Mouse (Mus musculus): ENCODE data around the gene Bsg. TPM values are rescaled to one million over a fixed set of nuclear protein-coding genes. Genes with fewer than 3 reads are reported as not detected.

Bsg gene
- polyA plus RNA-seq, 1 experiment from 2014 or later = 576 TPM

GRCm38 (mm10) chr10:79717640-79718357, 13.5 kb downstream of the Bsg start:
- no peak for ATAC-seq (ENCODE audit: low FRiP score)
- Histone ChIP-seq H3K27me3 (ENCODE audit: control insufficient read depth, insufficient read depth, low read length) (peaks cover 41% of the 10 kb centered on the region), H3K27ac (ENCODE audit: low read depth, low read length) (no peak overlapping the region), H3K4me1 (ENCODE audit: control insufficient read depth, insufficient read depth, low read length) (peaks cover 13% of the 10 kb centered on the region), H3K9me3 (ENCODE audit: control insufficient read depth, low read length) (no peaks in the 10 kb centered on the region), H3K4me2 (peak overlapping the region; percentile 92), H3K36me3 (ENCODE audit: control insufficient read depth, insufficient read depth, low read length) (no peaks in the 10 kb centered on the region), H3K4me3 (ENCODE audit: low read depth, low read length) (peak overlapping the region; percentile 60), H3K9ac (ENCODE audit: low read length) (no peak overlapping the region)
- WGBS = 5% methylated on average over 43 of the region's 43 CpGs
- DNase-seq (ENCODE audit: low spot score, missing footprints) = peak; percentile 94

- no peak overlapping the region for H3K4me2 ChIP-seq
- peaks cover 13% of the 10 kb centered on the region for H3K4me1 ChIP-seq (ENCODE audit: control insufficient read depth, insufficient read depth, low read length)
- no peak overlapping the region for H3K4me3 ChIP-seq (ENCODE audit: low read depth, low read length)
- whole genome bisulfite sequencing = 70% methylated on average over 5 of the region's 5 CpGs
- DNase-seq (ENCODE audit: low spot score, missing footprints) (no peak), ATAC-seq (ENCODE audit: low FRiP score) (no peak)
- H3K36me3 ChIP-seq (ENCODE audit: control insufficient read depth, insufficient read depth, low read length) = no peaks in the 10 kb centered on the region
- H3K27me3 ChIP-seq (ENCODE audit: control insufficient read depth, insufficient read depth, low read length) = peaks cover 30% of the 10 kb centered on the region
- H3K9ac ChIP-seq (ENCODE audit: low read length) = no peak overlapping the region
- H3K27ac ChIP-seq (ENCODE audit: low read depth, low read length) = no peak overlapping the region
- no peaks in the 10 kb centered on the region for H3K9me3 ChIP-seq (ENCODE audit: control insufficient read depth, low read length)
Measured at GRCm38 (mm10) chr10:79721089-79721488, 16.8 kb downstream of the Bsg start.

DNA sequence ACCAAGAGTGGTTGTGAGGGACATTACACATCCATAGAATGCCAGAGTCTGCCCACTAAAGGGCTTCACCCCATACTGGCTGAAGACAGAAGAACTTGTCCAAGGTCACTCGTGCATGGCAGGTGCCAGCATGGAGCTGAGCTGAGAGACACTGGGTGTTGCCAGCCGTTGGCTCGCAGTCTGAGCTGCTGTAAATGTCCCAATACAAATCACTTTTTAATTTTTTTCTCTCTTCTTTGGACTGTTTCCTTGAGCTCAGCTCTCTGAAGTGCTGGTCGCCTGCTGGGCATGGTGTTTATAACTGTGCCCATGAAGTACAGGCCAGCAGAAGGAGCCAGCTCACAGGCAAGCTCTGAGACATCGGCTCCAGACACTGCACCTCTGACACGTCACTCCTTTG, 18.8 kb downstream of the Bsg start:
- Histone ChIP-seq H3K36me3 (ENCODE audit: control insufficient read depth, insufficient read depth, low read length) (no peaks in the 10 kb centered on the region), H3K4me3 (ENCODE audit: low read depth, low read length) (no peak overlapping the region), H3K9ac (ENCODE audit: low read length) (no peak overlapping the region), H3K27me3 (ENCODE audit: control insufficient read depth, insufficient read depth, low read length) (peaks cover 10% of the 10 kb centered on the region), H3K27ac (ENCODE audit: low read depth, low read length) (no peak overlapping the region), H3K9me3 (ENCODE audit: control insufficient read depth, low read length) (no peaks in the 10 kb centered on the region), H3K4me1 (ENCODE audit: control insufficient read depth, insufficient read depth, low read length) (no peaks in the 10 kb centered on the region), H3K4me2 (no peak overlapping the region)
- 69% methylated on average over 6 of the region's 6 CpGs for WGBS
- no peak for ATAC-seq (ENCODE audit: low FRiP score)
- no peak for DNase-seq (ENCODE audit: low spot score, missing footprints)

DNA sequence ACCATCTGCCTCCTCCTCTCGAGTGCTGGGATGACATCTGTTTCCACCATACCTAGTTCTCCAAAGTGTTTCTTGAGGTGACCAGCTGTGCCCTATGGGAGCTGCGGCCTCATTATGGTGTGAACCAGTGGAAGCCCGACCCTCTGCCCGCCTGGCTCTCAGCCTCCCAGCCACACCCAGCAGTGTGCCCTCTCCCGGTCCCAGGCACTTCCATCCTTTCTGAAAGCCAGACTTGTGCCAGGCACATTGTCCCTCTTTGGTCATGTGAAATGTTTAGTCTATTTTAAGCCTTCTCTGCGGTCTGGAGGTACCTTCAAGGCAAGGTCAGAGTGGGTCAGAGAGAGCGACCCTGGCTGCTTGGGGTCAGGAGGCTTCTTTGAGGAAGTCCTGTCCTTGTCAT, 19.4 kb downstream of the Bsg start:
- no peaks in the 10 kb centered on the region for H3K36me3 ChIP-seq (ENCODE audit: control insufficient read depth, insufficient read depth, low read length)
- no peak for DNase-seq (ENCODE audit: low spot score, missing footprints)
- H3K27ac ChIP-seq (ENCODE audit: low read depth, low read length) = no peak overlapping the region
- 92% methylated on average over 7 of the region's 7 CpGs for WGBS
- H3K4me3 ChIP-seq (ENCODE audit: low read depth, low read length) = no peak overlapping the region
- H3K9me3 ChIP-seq (ENCODE audit: control insufficient read depth, low read length) = no peaks in the 10 kb centered on the region
- no peak overlapping the region for H3K4me2 ChIP-seq
- ATAC-seq (ENCODE audit: low FRiP score) = no peak
- no peaks in the 10 kb centered on the region for H3K4me1 ChIP-seq (ENCODE audit: control insufficient read depth, insufficient read depth, low read length)
- H3K27me3 ChIP-seq (ENCODE audit: control insufficient read depth, insufficient read depth, low read length) = peaks cover 4% of the 10 kb centered on the region; the same call in 1 of the 2 replicates
- no peak overlapping the region for H3K9ac ChIP-seq (ENCODE audit: low read length)

DNA sequence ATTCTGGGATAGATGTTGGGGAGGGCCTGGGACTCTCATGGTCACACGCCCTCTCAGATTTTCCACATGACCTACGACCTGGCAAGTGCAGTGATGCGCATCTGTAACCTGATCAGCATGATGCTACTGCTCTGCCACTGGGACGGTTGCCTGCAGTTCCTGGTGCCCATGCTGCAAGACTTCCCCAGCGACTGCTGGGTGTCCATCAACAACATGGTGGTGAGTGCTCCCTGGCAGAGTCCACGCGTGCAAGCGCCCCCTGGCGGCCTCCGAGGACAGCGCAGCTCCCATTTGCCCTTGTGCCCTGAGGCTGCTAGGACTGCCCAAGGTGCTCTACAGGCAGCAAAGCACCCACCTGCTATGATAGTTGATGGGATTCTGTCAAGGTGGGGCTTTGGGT, 21.8 kb downstream of the Bsg start:
- Histone ChIP-seq H3K9ac (ENCODE audit: low read length) (no peak overlapping the region), H3K4me3 (ENCODE audit: low read depth, low read length) (no peak overlapping the region), H3K36me3 (ENCODE audit: control insufficient read depth, insufficient read depth, low read length) (no peaks in the 10 kb centered on the region), H3K27ac (ENCODE audit: low read depth, low read length) (no peak overlapping the region), H3K9me3 (ENCODE audit: control insufficient read depth, low read length) (no peaks in the 10 kb centered on the region), H3K4me2 (no peak overlapping the region), H3K4me1 (ENCODE audit: control insufficient read depth, insufficient read depth, low read length) (no peaks in the 10 kb centered on the region), H3K27me3 (ENCODE audit: control insufficient read depth, insufficient read depth, low read length) (no peaks in the 10 kb centered on the region)
- WGBS = 33% methylated on average over 11 of the region's 11 CpGs
- ATAC-seq (ENCODE audit: low FRiP score) (no peak), DNase-seq (ENCODE audit: low spot score, missing footprints) (peak; percentile 90)

GRCm38 (mm10) chr10:79728323-79729249, 24.3 kb downstream of the Bsg start:
- no peak overlapping the region for H3K4me3 ChIP-seq (ENCODE audit: low read depth, low read length)
- 75% methylated on average over 28 of the region's 28 CpGs for WGBS
- H3K27me3 ChIP-seq (ENCODE audit: control insufficient read depth, insufficient read depth, low read length) = no peaks in the 10 kb centered on the region
- no peak for DNase-seq (ENCODE audit: low spot score, missing footprints)
- H3K9ac ChIP-seq (ENCODE audit: low read length) = no peak overlapping the region
- no peaks in the 10 kb centered on the region for H3K36me3 ChIP-seq (ENCODE audit: control insufficient read depth, insufficient read depth, low read length)
- H3K4me2 ChIP-seq = no peak overlapping the region
- H3K9me3 ChIP-seq (ENCODE audit: control insufficient read depth, low read length) = no peaks in the 10 kb centered on the region
- no peak for ATAC-seq (ENCODE audit: low FRiP score)
- H3K4me1 ChIP-seq (ENCODE audit: control insufficient read depth, insufficient read depth, low read length) = no peaks in the 10 kb centered on the region
- no peak overlapping the region for H3K27ac ChIP-seq (ENCODE audit: low read depth, low read length)

DNA sequence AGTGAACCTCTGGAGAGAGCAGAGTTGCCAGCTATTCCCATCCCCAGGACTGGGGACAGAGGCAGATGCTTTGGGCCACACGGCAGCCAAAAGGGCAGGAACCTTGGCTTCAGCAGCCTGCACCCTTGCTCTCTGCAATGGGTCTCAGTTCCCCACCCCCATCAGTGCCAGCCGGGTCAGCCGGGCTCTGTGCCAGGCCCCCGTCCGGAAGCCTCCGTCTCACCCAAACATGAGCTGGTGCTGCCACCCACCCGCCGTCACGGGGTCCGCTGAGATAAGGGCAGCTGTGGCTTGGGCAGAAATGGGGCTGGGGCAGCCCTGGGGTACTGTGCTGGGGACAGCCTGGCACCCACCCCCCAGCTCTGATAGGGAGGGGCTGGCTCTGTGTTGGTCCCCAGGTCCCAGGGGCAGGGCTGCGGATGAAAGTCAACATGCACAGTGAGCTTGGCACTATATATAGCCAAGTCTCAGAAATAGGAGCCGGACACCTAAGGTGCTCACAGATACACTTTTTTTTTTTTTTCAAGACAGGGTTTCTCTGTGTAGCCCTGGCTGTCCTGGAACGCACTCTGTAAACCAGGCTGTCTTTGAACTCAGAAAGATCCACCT, 25.2 kb downstream of the Bsg start:
- Histone ChIP-seq H3K9me3 (ENCODE audit: control insufficient read depth, low read length) (no peaks in the 10 kb centered on the region), H3K36me3 (ENCODE audit: control insufficient read depth, insufficient read depth, low read length) (no peaks in the 10 kb centered on the region), H3K27ac (ENCODE audit: low read depth, low read length) (no peak overlapping the region), H3K27me3 (ENCODE audit: control insufficient read depth, insufficient read depth, low read length) (no peaks in the 10 kb centered on the region), H3K4me3 (ENCODE audit: low read depth, low read length) (no peak overlapping the region), H3K9ac (ENCODE audit: low read length) (no peak overlapping the region), H3K4me1 (ENCODE audit: control insufficient read depth, insufficient read depth, low read length) (no peaks in the 10 kb centered on the region), H3K4me2 (no peak overlapping the region)
- no peak for DNase-seq (ENCODE audit: low spot score, missing footprints)
- 86% methylated on average over 13 of the region's 13 CpGs for WGBS
- no peak for ATAC-seq (ENCODE audit: low FRiP score)

- Histone ChIP-seq H3K36me3 (ENCODE audit: control insufficient read depth, insufficient read depth, low read length) (peaks cover 6% of the 10 kb centered on the region), H3K9me3 (ENCODE audit: control insufficient read depth, low read length) (no peaks in the 10 kb centered on the region), H3K4me2 (no peak overlapping the region), H3K27ac (ENCODE audit: low read depth, low read length) (no peak overlapping the region), H3K4me3 (ENCODE audit: low read depth, low read length) (no peak overlapping the region), H3K4me1 (ENCODE audit: control insufficient read depth, insufficient read depth, low read length) (no peaks in the 10 kb centered on the region), H3K27me3 (ENCODE audit: control insufficient read depth, insufficient read depth, low read length) (no peaks in the 10 kb centered on the region; the same call in none of the 2 replicates), H3K9ac (ENCODE audit: low read length) (no peak overlapping the region)
- DNase-seq (ENCODE audit: low spot score, missing footprints) (no peak), ATAC-seq (ENCODE audit: low FRiP score) (no peak)
- WGBS = 100% methylated on average over 1 of the region's 1 CpGs
Measured at GRCm38 (mm10) chr10:79732500-79732899, 28.2 kb downstream of the Bsg start.

DNA sequence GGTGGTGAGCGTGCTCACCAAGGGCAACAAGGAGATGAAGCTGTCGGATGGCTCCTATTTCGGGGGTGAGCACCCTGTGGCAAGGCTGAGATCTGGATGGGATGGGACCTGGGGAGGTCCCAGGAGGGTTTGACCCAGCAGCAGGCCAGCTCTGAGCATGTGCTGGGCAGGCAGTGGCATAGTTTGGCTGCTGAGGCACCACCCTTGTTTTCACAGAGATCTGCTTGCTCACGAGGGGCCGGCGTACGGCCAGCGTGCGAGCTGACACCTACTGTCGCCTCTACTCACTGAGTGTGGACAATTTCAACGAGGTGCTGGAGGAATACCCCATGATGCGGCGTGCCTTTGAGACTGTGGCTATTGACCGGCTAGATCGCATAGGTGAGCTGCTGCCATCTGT, 29.6 kb downstream of the Bsg start:
- 94% methylated on average over 15 of the region's 15 CpGs for WGBS
- Histone ChIP-seq H3K27me3 (ENCODE audit: control insufficient read depth, insufficient read depth, low read length) (no peaks in the 10 kb centered on the region; the same call in none of the 2 replicates), H3K9ac (ENCODE audit: low read length) (no peak overlapping the region), H3K27ac (ENCODE audit: low read depth, low read length) (no peak overlapping the region), H3K4me2 (no peak overlapping the region), H3K4me3 (ENCODE audit: low read depth, low read length) (no peak overlapping the region), H3K4me1 (ENCODE audit: control insufficient read depth, insufficient read depth, low read length) (no peaks in the 10 kb centered on the region), H3K36me3 (ENCODE audit: control insufficient read depth, insufficient read depth, low read length) (peaks cover 17% of the 10 kb centered on the region), H3K9me3 (ENCODE audit: control insufficient read depth, low read length) (no peaks in the 10 kb centered on the region)
- no peak for ATAC-seq (ENCODE audit: low FRiP score)
- no peak for DNase-seq (ENCODE audit: low spot score, missing footprints)
